Mouse (Mus musculus): Measurements from ENCODE around the gene Rptor. TPM values are rescaled to one million over a fixed set of nuclear protein-coding genes. Genes with fewer than 3 reads are reported as not detected.

Gene Rptor
- polyA plus RNA-seq, 1 experiment from 2014 or later: 14.6 TPM

DNA sequence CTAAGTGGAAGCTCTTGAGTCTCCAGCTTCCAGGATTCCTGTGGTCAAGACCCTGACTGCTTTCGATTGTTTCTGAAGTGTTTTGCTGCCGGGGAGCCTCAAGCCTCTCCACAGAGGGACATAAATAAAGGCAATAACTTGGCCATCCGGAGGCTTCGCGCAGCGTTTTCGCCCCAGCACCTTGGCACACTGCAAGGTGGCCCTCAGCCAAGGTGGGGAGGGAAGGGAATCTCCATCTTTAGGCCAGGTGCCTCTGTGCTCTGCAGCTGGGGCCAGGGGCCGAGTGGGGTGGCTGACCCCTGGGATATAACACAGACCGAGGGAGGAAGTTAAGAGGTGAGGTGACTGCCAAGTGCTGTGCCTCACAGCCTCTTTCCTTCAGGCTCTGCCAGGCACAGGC lies 39.5 kb upstream of the Rptor start:
- WGBS: 54% methylated on average over 9 of the region's 9 CpGs
- no peak for TF ChIP-seq CTCF (IDR thresholded peaks at IDR 0.05; ENCODE audit: low read depth)
- H3K36me3 ChIP-seq (ENCODE audit: insufficient read depth): no peaks in the 10 kb centered on the region
- H3K27me3 ChIP-seq (ENCODE audit: insufficient read depth, low read length): 0 out of 2 replicates have a peak, but pooled peaks cover 6% of the 10 kb centered on the region
- ATAC-seq (ENCODE audit: insufficient read depth): no peak
- H3K9me3 ChIP-seq (ENCODE audit: low read depth, low read length): no peaks in the 10 kb centered on the region
- no peak overlapping the region for H3K27ac ChIP-seq (ENCODE audit: low read depth)
- peaks cover 11% of the 10 kb centered on the region for H3K4me1 ChIP-seq (ENCODE audit: insufficient read depth)
- no peak overlapping the region for H3K4me3 ChIP-seq (ENCODE audit: low read depth, low read length)
- H3K4me2 ChIP-seq: no peak overlapping the region
- DNase-seq: peak; percentile 5
- H3K9ac ChIP-seq: no peak overlapping the region

DNA sequence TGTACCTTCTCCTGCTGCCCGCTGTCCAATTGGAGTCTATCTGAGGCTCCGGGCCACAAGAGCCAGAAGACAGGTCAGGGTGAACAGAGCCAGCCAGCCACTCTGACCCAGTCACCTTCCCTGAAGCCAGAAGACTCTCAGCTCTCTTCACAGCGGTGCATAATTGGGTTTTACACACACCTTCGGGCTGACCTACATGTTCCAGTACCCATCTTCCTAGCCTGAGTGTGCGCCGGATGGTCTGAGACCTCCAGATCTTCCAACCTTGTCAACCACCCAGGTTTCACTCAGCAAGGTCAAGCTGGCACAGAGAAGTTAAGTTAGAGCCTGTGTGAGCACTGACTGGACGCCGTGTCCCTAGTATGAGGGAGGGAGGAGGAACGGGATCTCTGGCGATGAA lies 38.3 kb upstream of the Rptor start:
- Histone ChIP-seq H3K27ac (ENCODE audit: low read depth) (no peak overlapping the region), H3K4me1 (ENCODE audit: insufficient read depth) (peaks cover under 1% of the 10 kb centered on the region; the same call in 1 of the 2 replicates), H3K4me2 (no peak overlapping the region), H3K4me3 (ENCODE audit: low read depth, low read length) (no peak overlapping the region), H3K9ac (no peak overlapping the region), H3K27me3 (ENCODE audit: insufficient read depth, low read length) (0 out of 2 replicates have a peak, but pooled peaks cover 6% of the 10 kb centered on the region), H3K36me3 (ENCODE audit: insufficient read depth) (no peaks in the 10 kb centered on the region), H3K9me3 (ENCODE audit: low read depth, low read length) (no peaks in the 10 kb centered on the region)
- 81% methylated on average over 10 of the region's 10 CpGs for WGBS
- DNase-seq (no peak), ATAC-seq (ENCODE audit: insufficient read depth) (no peak)
- TF ChIP-seq CTCF (IDR thresholded peaks at IDR 0.05; ENCODE audit: low read depth): no peak

DNA sequence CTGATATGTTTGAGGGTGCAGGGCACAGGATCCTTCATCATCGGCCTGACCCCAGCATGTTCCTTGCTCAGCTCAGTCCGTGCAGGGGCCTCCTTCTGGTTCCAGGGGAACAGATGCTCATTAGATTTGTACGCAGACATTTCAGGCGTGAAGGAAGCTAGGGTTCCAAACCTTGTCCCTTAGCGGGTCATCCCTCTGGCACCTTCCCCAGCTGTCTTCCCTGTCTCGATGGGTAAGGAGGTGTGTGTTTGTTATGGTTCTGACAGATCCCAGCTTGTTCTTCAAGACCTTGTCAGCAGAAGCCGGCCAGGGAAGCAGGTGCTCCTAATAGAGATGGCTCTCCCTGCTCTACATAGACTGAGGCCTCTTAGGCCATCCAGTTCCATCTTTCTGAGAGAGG lies 37.7 kb upstream of the Rptor start:
- no peak overlapping the region for H3K4me3 ChIP-seq (ENCODE audit: low read depth, low read length)
- no peak for DNase-seq
- no peaks in the 10 kb centered on the region for H3K4me1 ChIP-seq (ENCODE audit: insufficient read depth)
- no peak overlapping the region for H3K4me2 ChIP-seq
- no peak overlapping the region for H3K9ac ChIP-seq
- H3K27ac ChIP-seq (ENCODE audit: low read depth): no peak overlapping the region
- no peak for ATAC-seq (ENCODE audit: insufficient read depth)
- WGBS: 54% methylated on average over 7 of the region's 7 CpGs
- no peaks in the 10 kb centered on the region for H3K36me3 ChIP-seq (ENCODE audit: insufficient read depth)
- H3K27me3 ChIP-seq (ENCODE audit: insufficient read depth, low read length): 0 out of 2 replicates have a peak, but pooled peaks cover 6% of the 10 kb centered on the region
- no peaks in the 10 kb centered on the region for H3K9me3 ChIP-seq (ENCODE audit: low read depth, low read length)
- TF ChIP-seq CTCF (IDR thresholded peaks at IDR 0.05; ENCODE audit: low read depth): no peak

DNA sequence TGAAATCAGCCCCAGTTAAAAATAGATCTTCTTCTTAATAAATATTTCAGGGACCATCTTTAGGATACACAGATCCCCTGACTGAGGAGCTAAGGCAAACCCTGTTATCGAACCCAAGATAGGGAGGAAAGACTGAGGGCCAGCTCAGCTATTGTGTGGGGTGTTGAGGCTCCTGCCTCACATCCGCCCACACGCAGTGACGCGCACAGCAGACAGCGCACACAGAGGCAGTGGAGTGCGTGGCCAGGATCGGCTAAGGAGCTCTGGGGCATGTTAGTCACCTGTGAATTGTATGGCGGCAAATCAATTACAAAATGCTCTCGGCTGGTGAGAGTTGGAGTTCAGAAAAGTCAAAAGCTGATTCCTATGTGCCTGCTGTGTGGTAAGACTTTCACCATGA lies 37.0 kb upstream of the Rptor start:
- Histone ChIP-seq H3K4me3 (ENCODE audit: low read depth, low read length) (no peak overlapping the region), H3K9ac (no peak overlapping the region), H3K36me3 (ENCODE audit: insufficient read depth) (no peaks in the 10 kb centered on the region), H3K4me1 (ENCODE audit: insufficient read depth) (no peaks in the 10 kb centered on the region), H3K9me3 (ENCODE audit: low read depth, low read length) (no peaks in the 10 kb centered on the region), H3K27me3 (ENCODE audit: insufficient read depth, low read length) (0 out of 2 replicates have a peak, but pooled peaks cover 6% of the 10 kb centered on the region), H3K27ac (ENCODE audit: low read depth) (no peak overlapping the region), H3K4me2 (no peak overlapping the region)
- 36% methylated on average over 10 of the region's 10 CpGs for WGBS
- DNase-seq: no peak
- no peak for TF ChIP-seq CTCF (IDR thresholded peaks at IDR 0.05; ENCODE audit: low read depth)
- no peak for ATAC-seq (ENCODE audit: insufficient read depth)

DNA sequence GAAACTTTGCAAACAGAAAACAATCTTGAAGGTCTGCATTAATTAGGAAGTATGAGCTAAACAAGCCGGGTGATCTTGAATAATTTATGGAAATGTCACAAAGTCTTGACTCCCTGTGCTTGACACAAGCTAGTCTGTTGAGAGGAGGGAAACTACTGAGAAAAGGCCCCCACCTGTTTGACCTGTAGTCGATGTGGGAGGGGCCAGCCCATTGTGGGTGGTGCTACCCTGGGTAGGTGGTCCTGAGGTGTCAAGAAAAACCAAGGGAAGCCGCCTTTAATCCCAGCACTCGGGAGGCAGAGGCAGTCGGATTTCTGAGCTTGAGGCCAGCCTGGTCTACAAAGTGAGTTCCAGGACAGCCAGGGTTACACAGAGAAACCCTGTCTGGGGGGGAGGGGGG lies 36.5 kb upstream of the Rptor start:
- DNase-seq (no peak), ATAC-seq (ENCODE audit: insufficient read depth) (no peak)
- H3K4me2 ChIP-seq: no peak overlapping the region
- H3K9me3 ChIP-seq (ENCODE audit: low read depth, low read length): no peaks in the 10 kb centered on the region
- H3K9ac ChIP-seq: no peak overlapping the region
- H3K27ac ChIP-seq (ENCODE audit: low read depth): no peak overlapping the region
- 52% methylated on average over 5 of the region's 5 CpGs for WGBS
- H3K27me3 ChIP-seq (ENCODE audit: insufficient read depth, low read length): 0 out of 2 replicates have a peak, but pooled peaks cover 6% of the 10 kb centered on the region
- H3K4me3 ChIP-seq (ENCODE audit: low read depth, low read length): no peak overlapping the region
- H3K4me1 ChIP-seq (ENCODE audit: insufficient read depth): no peaks in the 10 kb centered on the region
- TF ChIP-seq CTCF (IDR thresholded peaks at IDR 0.05; ENCODE audit: low read depth): no peak
- H3K36me3 ChIP-seq (ENCODE audit: insufficient read depth): no peaks in the 10 kb centered on the region

DNA sequence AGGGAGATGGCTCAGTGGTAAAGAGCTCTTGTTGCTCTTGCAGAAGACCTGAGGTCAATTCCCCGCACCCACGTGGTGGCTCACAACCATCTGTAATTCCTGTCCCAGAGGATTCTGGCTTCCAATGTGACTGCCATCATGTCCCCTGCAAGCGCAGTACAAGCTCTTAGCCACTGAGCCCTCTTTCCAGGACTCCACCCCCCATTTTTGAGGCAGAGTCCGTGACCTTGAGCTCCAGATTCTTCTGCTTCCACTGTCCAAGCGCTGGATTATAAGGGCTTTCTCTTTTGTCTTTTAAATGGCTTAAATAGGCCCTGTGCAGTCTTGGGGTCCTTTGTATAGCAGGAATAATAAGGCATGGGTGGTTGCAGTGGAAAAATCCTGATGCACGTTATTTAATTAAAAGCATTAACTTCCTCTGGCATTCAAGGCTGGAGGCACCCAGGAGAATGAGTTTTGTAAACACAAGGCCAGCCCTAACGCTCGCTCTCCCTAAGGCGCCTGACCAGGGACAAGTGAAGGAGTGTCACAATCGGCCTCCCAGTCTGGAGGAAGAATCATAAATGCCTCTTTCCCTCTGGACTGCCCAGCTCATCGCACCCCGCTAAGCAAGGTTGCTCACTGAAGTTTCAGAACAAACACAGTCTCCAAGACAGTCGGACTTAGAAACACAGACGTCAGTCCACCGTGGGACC lies 30.2 kb upstream of the Rptor start:
- H3K4me1 ChIP-seq (ENCODE audit: insufficient read depth): no peaks in the 10 kb centered on the region; the same call in 1 of the 2 replicates
- H3K4me2 ChIP-seq: no peak overlapping the region
- WGBS: 61% methylated on average over 15 of the region's 15 CpGs
- H3K27me3 ChIP-seq (ENCODE audit: insufficient read depth, low read length): no peaks in the 10 kb centered on the region
- DNase-seq (no peak), ATAC-seq (ENCODE audit: insufficient read depth) (no peak)
- H3K9me3 ChIP-seq (ENCODE audit: low read depth, low read length): no peaks in the 10 kb centered on the region
- TF ChIP-seq CTCF (IDR thresholded peaks at IDR 0.05; ENCODE audit: low read depth): no peak
- H3K36me3 ChIP-seq (ENCODE audit: insufficient read depth): no peaks in the 10 kb centered on the region
- H3K27ac ChIP-seq (ENCODE audit: low read depth): no peak overlapping the region
- no peak overlapping the region for H3K4me3 ChIP-seq (ENCODE audit: low read depth, low read length)
- no peak overlapping the region for H3K9ac ChIP-seq

DNA sequence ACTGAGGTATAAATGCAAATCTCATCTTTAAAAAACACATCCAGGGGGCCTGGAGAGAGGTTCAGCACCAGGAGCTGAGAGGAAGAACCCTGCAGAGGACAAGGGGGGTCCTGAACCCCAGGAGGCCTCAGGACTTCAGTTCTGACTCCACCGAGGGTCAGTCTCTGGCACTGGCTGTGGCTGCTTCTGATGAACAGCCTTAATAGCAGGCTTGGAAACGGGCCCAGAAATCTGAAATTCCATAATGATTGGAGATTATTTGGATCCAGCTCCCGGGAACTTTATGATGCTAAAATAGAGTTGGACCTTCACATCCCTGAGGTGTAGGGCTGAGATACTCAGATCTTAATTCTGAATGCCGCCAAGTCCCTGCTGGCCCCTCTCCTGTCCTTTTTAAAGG lies 25.9 kb upstream of the Rptor start:
- ATAC-seq (ENCODE audit: insufficient read depth) (peak; percentile 66; the same call in 1 of the 2 replicates), DNase-seq (peak; percentile 90)
- H3K27ac ChIP-seq (ENCODE audit: low read depth): 0 out of 2 replicates have a peak overlapping the region, but pooled peaks have one; percentile 18
- no peaks in the 10 kb centered on the region for H3K27me3 ChIP-seq (ENCODE audit: insufficient read depth, low read length)
- no peaks in the 10 kb centered on the region for H3K9me3 ChIP-seq (ENCODE audit: low read depth, low read length)
- 5% methylated on average over 4 of the region's 4 CpGs for WGBS
- H3K4me1 ChIP-seq (ENCODE audit: insufficient read depth): no peaks in the 10 kb centered on the region; the same call in 1 of the 2 replicates
- no peak for TF ChIP-seq CTCF (IDR thresholded peaks at IDR 0.05; ENCODE audit: low read depth)
- no peak overlapping the region for H3K4me2 ChIP-seq
- no peak overlapping the region for H3K9ac ChIP-seq
- H3K36me3 ChIP-seq (ENCODE audit: insufficient read depth): no peaks in the 10 kb centered on the region
- H3K4me3 ChIP-seq (ENCODE audit: low read depth, low read length): no peak overlapping the region
